Mouse (Mus musculus) heart, embryonic 13.5 days (tissue): ENCODE data around the gene Rpl3. TPM values are rescaled to one million over a fixed set of nuclear protein-coding genes. Genes with fewer than 3 reads are reported as not detected.
"Not testable (repeated sequence)": the region's sequence is repeated elsewhere in the genome, so short reads cannot be mapped to it uniquely, and the experiment has no call there.

Source experiments
- ATAC-seq: fragments of 200-750 bp; cut with Nextera tagmentation; 2 replicates; pipeline ENCODE4 v1.8.0; 2017; ENCODE audit warnings: moderate TSS enrichment; ENCODE audit not compliant: insufficient number of reproducible peaks, low FRiP score, low TSS enrichment; ENCODE audit errors: extremely low read depth
- H3K27ac ChIP-seq: fragments of 300-500 bp; sonication (generic); replicated peaks from 2 replicates; pipeline ENCODE4 v1.5.1; 2015; ENCODE audit warnings: moderate library complexity, mild to moderate bottlenecking, inconsistent platforms
- H3K27me3 ChIP-seq: fragments of 300-500 bp; sonication (generic); replicated peaks from 2 replicates; pipeline ENCODE4 v1.6.1; 2015; ENCODE audit warnings: mild to moderate bottlenecking, inconsistent platforms
- H3K36me3 ChIP-seq: fragments of 300-500 bp; sonication (generic); 2 replicates; pipeline ENCODE4 v1.6.1; 2015; ENCODE audit warnings: mild to moderate bottlenecking, inconsistent platforms
- H3K4me1 ChIP-seq: fragments of 300-500 bp; sonication (generic); 2 replicates; pipeline ENCODE4 v1.6.1; 2015; ENCODE audit warnings: inconsistent platforms
- H3K4me2 ChIP-seq: fragments of 300-500 bp; sonication (generic); 2 replicates; pipeline ENCODE4 v1.6.1; 2015; ENCODE audit warnings: inconsistent platforms, mild to moderate bottlenecking, moderate library complexity
- H3K4me3 ChIP-seq: fragments of 300-500 bp; sonication (generic); 2 replicates; pipeline ENCODE4 v1.5.1; 2015; ENCODE audit warnings: moderate library complexity, mild to moderate bottlenecking, inconsistent platforms
- H3K9ac ChIP-seq: fragments of 300-500 bp; sonication (generic); 2 replicates; pipeline ENCODE4 v1.6.1; 2015; ENCODE audit warnings: inconsistent platforms, mild to moderate bottlenecking, moderate library complexity
- H3K9me3 ChIP-seq: fragments of 300-500 bp; sonication (generic); 2 replicates; pipeline ENCODE4 v1.6.1; 2016; ENCODE audit warnings: inconsistent platforms
- WGBS: fragments of 180-500 bp; shearing (Covaris S2); methylation state at CpG from one replicate; pipeline ENCODE4 v1.1.7; 2015; ENCODE audit warnings: mixed read lengths; 5-methylcytosine and 5-hydroxymethylcytosine counted together
- polyA plus RNA-seq: library from polyadenylated mRNA; unstranded; fragments of >200 nt; fragmentation: Nextera tagmentation; extraction: Ambion mirVana; gene quantifications from 2 replicates; pipeline ENCODE4 v1.2.1, GENCODE M21; 2015

Rpl3 gene
- polyA plus RNA-seq, 1 experiment from 2014 or later: 603 TPM

DNA sequence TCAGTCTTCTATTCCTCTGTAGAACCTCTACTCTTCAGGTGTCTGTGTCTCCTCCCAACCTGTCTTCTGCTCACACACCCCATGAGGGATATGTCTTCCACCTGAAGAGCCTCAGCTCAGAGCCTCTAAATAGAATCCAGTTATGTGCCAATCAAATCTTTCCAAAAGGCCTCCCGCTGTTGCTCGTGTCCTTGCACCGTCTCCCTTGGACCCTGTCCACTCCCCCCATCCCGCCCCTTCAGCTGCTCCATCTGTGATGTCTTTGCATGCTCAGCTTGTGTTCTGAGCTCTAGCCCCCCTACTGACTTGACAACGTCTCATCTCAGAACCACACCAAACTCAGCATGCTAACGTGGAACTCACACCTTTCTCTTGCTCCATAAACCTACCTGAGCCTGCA, 39.8 kb upstream of the Rpl3 start:
- Histone ChIP-seq H3K9me3 (no peaks in the 10 kb centered on the region), H3K4me1 (peaks cover 35% of the 10 kb centered on the region), H3K4me2 (no peak overlapping the region), H3K4me3 (no peak overlapping the region), H3K27me3 (no peaks in the 10 kb centered on the region), H3K36me3 (peaks cover 2% of the 10 kb centered on the region; the same call in 1 of the 2 replicates), H3K27ac (no peak overlapping the region), H3K9ac (no peak overlapping the region)
- ATAC-seq: no peak
- 65% methylated on average over 6 of the region's 6 CpGs for WGBS

DNA sequence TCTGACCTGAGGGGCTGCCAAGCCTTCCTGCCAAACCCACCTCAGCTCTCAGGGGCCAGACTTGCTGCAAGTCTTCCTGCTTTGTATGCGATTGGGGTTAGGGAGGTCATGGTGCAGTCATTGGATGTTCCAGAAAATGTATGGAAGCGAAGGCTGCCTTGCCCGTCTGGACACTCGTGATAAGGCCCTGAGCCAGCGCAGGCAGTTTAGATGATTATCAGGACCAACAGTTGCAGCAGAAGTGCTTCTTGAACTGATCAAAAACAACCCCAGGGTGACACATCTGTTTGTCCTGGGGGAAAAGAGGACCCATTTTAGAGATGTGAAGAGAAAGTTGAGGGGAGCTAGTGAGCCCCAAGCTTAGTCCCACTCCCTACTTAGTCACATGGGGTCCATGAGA, 39.0 kb upstream of the Rpl3 start:
- WGBS: 52% methylated on average over 5 of the region's 5 CpGs
- ATAC-seq: no peak
- H3K4me3 ChIP-seq: no peak overlapping the region
- no peak overlapping the region for H3K9ac ChIP-seq
- no peaks in the 10 kb centered on the region for H3K9me3 ChIP-seq
- no peaks in the 10 kb centered on the region for H3K27me3 ChIP-seq
- peaks cover 28% of the 10 kb centered on the region for H3K4me1 ChIP-seq
- no peak overlapping the region for H3K27ac ChIP-seq
- H3K36me3 ChIP-seq: no peaks in the 10 kb centered on the region
- H3K4me2 ChIP-seq: peak overlapping the region; percentile 11; the same call in 1 of the 2 replicates

DNA sequence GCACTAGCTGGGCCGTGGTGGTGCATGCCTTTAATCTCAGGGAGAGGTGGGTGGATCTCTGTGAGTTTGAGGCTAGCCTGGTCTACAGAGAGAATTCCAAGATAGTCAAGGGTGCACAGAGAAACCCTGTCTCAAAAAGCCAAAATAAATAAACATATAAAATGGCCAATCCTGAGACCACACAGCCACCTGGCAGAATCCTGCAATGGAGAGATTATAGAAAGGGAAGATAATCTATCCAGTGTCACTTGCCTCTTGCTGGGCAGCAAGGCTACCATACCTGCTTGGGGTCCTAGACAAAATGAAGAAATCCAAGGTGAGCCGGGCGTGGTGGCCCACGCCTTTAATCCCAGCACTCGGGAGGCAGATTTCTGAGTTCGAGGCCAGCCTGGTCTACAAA, 38.3 kb upstream of the Rpl3 start:
- ATAC-seq: no peak
- WGBS: 83% methylated on average over 6 of the region's 6 CpGs
- peaks cover 21% of the 10 kb centered on the region for H3K4me1 ChIP-seq
- no peaks in the 10 kb centered on the region for H3K27me3 ChIP-seq
- no peak overlapping the region for H3K4me2 ChIP-seq
- no peak overlapping the region for H3K4me3 ChIP-seq
- H3K9ac ChIP-seq: no peak overlapping the region
- no peak overlapping the region for H3K27ac ChIP-seq
- H3K36me3 ChIP-seq: no peaks in the 10 kb centered on the region
- H3K9me3 ChIP-seq: no peaks in the 10 kb centered on the region

DNA sequence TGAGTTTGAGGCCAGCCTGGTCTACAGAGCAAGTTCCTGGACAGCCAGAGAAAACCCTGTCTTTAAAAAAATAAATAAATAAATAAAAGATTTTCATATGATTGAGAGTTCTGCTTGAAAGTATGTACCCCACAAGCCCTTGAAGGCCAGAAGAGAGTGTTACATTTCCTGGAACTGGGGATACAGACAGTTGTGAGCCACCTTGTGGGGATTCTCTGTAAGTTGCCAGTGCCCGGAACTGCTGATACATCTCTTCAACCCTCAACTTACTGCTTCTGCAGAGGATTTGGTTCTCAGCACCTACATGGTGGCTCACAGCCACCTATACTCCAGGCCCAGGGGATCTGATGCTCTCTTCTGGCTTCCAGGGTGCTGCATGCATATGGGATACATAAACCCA, 35.5 kb upstream of the Rpl3 start:
- ATAC-seq: no peak
- H3K9ac ChIP-seq: no peak overlapping the region
- H3K27me3 ChIP-seq: no peaks in the 10 kb centered on the region
- no peaks in the 10 kb centered on the region for H3K36me3 ChIP-seq
- H3K4me2 ChIP-seq: no peak overlapping the region
- no peak overlapping the region for H3K27ac ChIP-seq
- peaks cover 2% of the 10 kb centered on the region; the same call in 1 of the 2 replicates for H3K4me1 ChIP-seq
- no peaks in the 10 kb centered on the region for H3K9me3 ChIP-seq
- H3K4me3 ChIP-seq: no peak overlapping the region
- 35% methylated on average over 1 of the region's 1 CpGs for whole genome bisulfite sequencing

DNA sequence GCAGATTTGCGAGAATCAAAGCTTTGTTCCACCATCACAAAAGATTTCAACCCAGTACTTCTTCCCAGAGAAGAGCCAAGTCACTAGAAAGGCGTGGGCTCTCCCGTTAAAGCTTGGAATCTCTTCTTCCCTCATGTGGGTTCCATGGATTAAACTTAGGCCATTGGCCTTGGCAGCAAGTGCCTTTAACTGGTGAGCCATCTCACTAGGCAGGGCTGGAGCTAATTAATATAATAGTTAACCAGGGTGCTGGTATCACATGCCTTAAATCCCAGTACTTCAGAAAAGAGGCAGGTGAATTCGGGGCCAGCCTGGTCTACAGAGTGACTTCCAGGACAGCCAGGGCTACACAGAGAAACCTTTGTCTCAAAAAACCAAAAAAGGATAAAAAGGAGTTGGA, 33.0 kb upstream of the Rpl3 start:
- WGBS: 75% methylated on average over 4 of the region's 4 CpGs
- no peaks in the 10 kb centered on the region for H3K27me3 ChIP-seq
- no peaks in the 10 kb centered on the region for H3K36me3 ChIP-seq
- no peak for ATAC-seq
- no peak overlapping the region for H3K4me3 ChIP-seq
- peaks cover 2% of the 10 kb centered on the region; the same call in 1 of the 2 replicates for H3K4me1 ChIP-seq
- H3K9ac ChIP-seq: no peak overlapping the region
- H3K9me3 ChIP-seq: no peaks in the 10 kb centered on the region
- H3K27ac ChIP-seq: no peak overlapping the region
- no peak overlapping the region for H3K4me2 ChIP-seq

DNA sequence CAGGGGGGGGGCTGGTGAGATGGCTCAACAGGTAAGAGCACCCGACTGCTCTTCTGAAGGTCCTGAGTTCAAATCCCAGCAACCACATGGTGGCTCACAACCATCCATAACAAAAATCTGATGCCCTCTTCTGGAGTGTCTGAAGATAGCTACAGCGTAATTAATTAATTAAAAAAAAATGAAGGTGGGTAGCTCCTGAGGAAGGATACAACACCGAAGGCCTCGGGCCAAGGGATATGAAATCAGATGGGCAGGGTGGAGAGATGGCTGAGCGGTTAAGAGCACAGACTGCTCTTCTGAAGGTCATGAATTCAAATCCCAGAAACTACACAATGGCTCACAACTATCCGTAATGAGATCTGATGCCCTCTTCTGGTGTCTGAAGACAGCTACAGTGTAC, 30.8 kb upstream of the Rpl3 start:
- H3K27ac ChIP-seq, H3K36me3 ChIP-seq, H3K9ac ChIP-seq, H3K27me3 ChIP-seq, H3K4me2 ChIP-seq, H3K4me3 ChIP-seq, H3K4me1 ChIP-seq, ATAC-seq, H3K9me3 ChIP-seq: not testable (repeated sequence)
- WGBS: 88% methylated on average over 6 of the region's 6 CpGs

DNA sequence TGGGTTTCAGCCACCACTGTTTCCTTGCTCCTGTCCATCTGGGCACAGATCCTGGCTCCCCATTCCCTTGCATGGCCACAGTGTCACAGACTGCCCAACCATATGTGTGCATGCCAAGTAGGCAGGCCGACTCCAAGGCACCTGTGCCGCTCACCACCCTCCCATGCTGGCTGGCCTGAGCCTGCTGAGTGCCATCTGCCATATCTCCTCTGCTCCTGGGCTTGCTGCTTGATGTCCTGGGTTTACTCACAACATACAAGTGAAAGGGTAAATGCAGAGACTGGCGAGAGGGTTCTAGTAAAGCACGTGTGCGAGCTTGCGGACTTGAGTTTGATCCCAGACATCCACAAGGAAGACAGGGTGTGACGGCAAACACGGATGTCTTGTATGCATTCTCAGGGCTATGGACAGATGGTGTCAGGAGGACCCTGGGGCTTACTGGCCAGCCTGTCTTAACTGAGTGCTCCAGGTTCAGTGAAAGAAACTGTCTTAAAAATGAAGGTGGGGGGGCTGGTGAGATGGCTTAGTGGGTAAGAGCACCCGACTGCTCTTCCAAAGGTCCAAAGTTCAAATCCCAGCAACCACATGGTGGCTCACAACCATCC, 30.2 kb upstream of the Rpl3 start:
- H3K9ac ChIP-seq: no peak overlapping the region
- no peak overlapping the region for H3K4me2 ChIP-seq
- H3K4me3 ChIP-seq: no peak overlapping the region
- H3K27ac ChIP-seq: no peak overlapping the region
- no peaks in the 10 kb centered on the region; the same call in 1 of the 2 replicates for H3K4me1 ChIP-seq
- no peaks in the 10 kb centered on the region for H3K9me3 ChIP-seq
- 88% methylated on average over 9 of the region's 9 CpGs for WGBS
- H3K27me3 ChIP-seq: 0 out of 2 replicates have a peak, but pooled peaks cover 6% of the 10 kb centered on the region
- ATAC-seq: no peak
- no peaks in the 10 kb centered on the region for H3K36me3 ChIP-seq

DNA sequence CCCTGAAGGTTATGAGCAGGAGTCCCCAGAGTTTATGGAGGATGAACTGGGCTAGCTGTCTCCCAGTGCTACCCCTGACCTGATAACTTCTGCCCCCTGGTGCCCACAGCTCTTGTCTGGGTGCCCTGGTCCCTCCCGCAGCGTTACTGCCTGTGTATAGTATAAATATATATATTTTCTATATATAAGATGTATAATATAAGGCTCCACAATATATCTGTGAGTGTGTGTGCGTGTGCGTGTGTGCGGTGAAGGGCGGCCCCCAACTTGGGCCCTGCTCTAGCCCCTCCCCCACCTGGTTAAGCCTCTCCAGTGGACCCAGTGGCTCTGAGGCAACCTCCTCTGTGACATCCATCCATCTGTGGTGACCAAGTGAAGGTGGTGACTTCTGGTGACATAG, 27.4 kb upstream of the Rpl3 start:
- H3K4me3 ChIP-seq: no peak overlapping the region
- H3K9me3 ChIP-seq: no peaks in the 10 kb centered on the region
- no peak overlapping the region for H3K27ac ChIP-seq
- peaks cover 7% of the 10 kb centered on the region; the same call in 1 of the 2 replicates for H3K4me1 ChIP-seq
- H3K9ac ChIP-seq: no peak overlapping the region
- H3K27me3 ChIP-seq: 0 out of 2 replicates have a peak, but pooled peaks cover 6% of the 10 kb centered on the region
- 82% methylated on average over 6 of the region's 6 CpGs for WGBS
- ATAC-seq: no peak
- H3K4me2 ChIP-seq: no peak overlapping the region
- no peaks in the 10 kb centered on the region for H3K36me3 ChIP-seq

DNA sequence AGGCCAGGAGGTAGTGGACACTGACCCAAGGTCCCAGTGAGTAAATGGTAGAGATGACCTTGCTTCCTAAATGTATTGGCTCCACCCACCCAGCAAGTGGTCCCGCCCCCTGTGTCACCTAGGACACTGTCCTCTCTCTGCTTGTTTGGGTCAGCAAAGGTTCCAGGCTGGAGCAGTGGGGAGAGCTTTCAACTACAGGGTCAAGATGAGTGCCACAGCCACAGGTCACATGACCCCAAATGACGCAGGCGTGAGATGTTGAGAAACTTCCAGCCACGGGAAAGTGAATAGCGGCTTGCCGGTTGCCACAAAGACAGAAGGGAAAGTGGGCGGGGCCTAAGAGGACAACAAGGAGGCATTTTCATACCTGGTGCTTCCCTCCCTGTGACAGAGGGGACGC, 25.5 kb upstream of the Rpl3 start:
- ATAC-seq: 0 out of 2 replicates have a peak, but pooled peaks have one; percentile 29
- WGBS: 64% methylated on average over 8 of the region's 8 CpGs
- no peak overlapping the region for H3K27ac ChIP-seq
- H3K4me3 ChIP-seq: no peak overlapping the region
- H3K9me3 ChIP-seq: no peaks in the 10 kb centered on the region
- H3K36me3 ChIP-seq: 0 out of 2 replicates have a peak, but pooled peaks cover 3% of the 10 kb centered on the region
- H3K4me2 ChIP-seq: no peak overlapping the region
- H3K9ac ChIP-seq: no peak overlapping the region
- H3K4me1 ChIP-seq: peaks cover 7% of the 10 kb centered on the region; the same call in 1 of the 2 replicates
- H3K27me3 ChIP-seq: 0 out of 2 replicates have a peak, but pooled peaks cover 6% of the 10 kb centered on the region

DNA sequence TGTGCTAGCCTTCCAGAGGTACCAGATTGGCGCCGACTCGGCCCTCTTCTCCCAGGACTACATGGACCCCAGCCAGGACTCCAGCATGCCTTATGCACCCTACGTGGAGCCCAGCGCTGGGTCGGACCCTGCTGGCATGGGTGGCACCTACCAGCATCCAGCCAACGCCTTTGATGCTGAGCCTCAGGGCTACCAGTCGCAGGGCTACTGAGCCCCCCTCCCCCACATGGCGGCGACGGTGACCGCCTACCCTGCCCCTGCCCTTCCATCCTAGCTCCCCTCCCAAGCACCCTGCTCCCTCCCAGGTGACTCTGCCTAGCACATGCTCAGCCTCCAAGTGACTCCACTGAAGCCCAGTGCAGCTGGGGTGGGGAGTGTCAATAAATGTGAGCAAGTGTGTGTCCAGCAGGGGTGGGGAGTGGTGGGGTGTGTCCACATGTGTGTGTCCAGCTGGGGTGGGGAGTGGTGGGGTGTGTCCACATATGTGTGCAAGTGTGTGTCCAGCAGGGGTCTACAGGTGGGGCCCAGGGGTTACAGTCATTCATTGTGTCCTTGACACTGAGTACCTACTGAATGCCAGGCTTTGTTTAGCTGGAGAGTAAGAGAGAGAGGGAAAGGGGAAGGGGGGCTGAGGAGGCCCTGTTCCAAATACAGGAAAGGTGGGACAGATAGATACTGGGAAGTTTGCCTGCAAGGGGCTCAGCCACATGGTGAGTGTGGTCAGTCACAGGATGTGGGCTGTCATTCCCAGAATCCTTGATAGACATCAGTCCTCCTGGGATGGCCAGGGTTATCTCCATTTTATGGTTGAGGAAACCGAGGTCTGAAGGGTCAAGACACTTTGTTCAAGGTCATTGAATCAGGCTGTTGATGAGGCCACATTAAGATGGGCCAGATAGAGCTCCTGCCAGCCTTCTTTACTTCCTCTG, 24.5 kb upstream of the Rpl3 start:
- peak overlapping the region; percentile 28 for H3K4me3 ChIP-seq
- 0 out of 2 replicates have a peak, but pooled peaks cover 6% of the 10 kb centered on the region for H3K36me3 ChIP-seq
- peak overlapping the region; percentile 49 for H3K4me2 ChIP-seq
- no peaks in the 10 kb centered on the region for H3K9me3 ChIP-seq
- H3K27ac ChIP-seq: no peak overlapping the region
- no peak overlapping the region for H3K9ac ChIP-seq
- 0 out of 2 replicates have a peak, but pooled peaks have one; percentile 14 for ATAC-seq
- WGBS: 60% methylated on average over 13 of the region's 13 CpGs
- peaks cover 7% of the 10 kb centered on the region; the same call in 1 of the 2 replicates for H3K4me1 ChIP-seq
- H3K27me3 ChIP-seq: 0 out of 2 replicates have a peak, but pooled peaks cover 6% of the 10 kb centered on the region

DNA sequence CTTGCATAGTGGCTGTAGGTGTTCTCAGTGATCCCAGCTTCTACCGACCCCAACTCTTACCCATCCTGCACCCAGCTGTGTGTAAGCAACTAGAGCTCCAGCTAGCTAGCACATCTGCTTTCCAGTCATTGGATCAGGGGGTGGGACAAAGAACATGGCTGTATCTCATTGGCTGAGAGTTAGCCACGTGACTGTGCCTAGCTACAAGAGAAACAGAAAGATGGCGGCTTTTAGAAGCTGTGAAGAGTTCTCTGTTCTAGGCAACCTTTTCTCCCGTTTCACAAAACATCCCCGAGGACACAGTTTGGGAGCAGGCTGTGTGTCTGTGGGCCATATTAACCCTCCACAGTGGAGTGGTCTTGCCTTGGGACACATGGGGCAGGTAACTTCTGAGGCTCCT, 23.6 kb upstream of the Rpl3 start:
- Histone ChIP-seq H3K36me3 (0 out of 2 replicates have a peak, but pooled peaks cover 6% of the 10 kb centered on the region), H3K4me2 (peak overlapping the region; percentile 49), H3K9ac (no peak overlapping the region), H3K9me3 (no peaks in the 10 kb centered on the region), H3K27ac (no peak overlapping the region), H3K4me3 (peak overlapping the region; percentile 28), H3K4me1 (peaks cover 7% of the 10 kb centered on the region; the same call in 1 of the 2 replicates), H3K27me3 (0 out of 2 replicates have a peak, but pooled peaks cover 6% of the 10 kb centered on the region)
- no peak for ATAC-seq
- 48% methylated on average over 5 of the region's 5 CpGs for WGBS
